Mouse (Mus musculus) liver, postnatal 0 days (tissue): ENCODE data around the gene Zap70.

Experiments
- CTCF ChIP-seq: sonication (generic); IDR thresholded peaks from 2 replicates; pipeline ENCODE4 v1.5.1; 2016; ENCODE audit warnings: antibody characterized with exemption, low read depth
- EP300 ChIP-seq: IDR thresholded peaks from 2 replicates; pipeline ENCODE4 v1.6.1; 2016; ENCODE audit warnings: antibody characterized with exemption, low read depth, mild to moderate bottlenecking

GRCm38 (mm10) chr1:36770998-36771397, 9.4 kb downstream of the Zap70 start:
- no peak for TF ChIP-seq CTCF
- TF ChIP-seq EP300 = no peak
